In genomic region chr10:107940302-107940701, GRCm38 (mm10) we compare ENCODE assay signal across 26 mouse cellular contexts. TPM values are rescaled to one million over a fixed set of nuclear protein-coding genes. Genes with fewer than 3 reads are reported as not detected.
DNase-seq lines count a peak whose midpoint lies in the region; ATAC-seq and TF ChIP-seq lines count a peak whose summit lies in the region.
"Had no signal": no experiment of that assay in that cellular context is flagged by ENCODE, and none has a peak within 500 bp of the region (broad histone marks: within the 10 kb centered on the region; RNA-seq: fewer than 3 reads in every experiment).

No protein-coding gene starts in this region.

- DNase-seq in heart, adult 11 months = peak; percentile 91
- no peak for DNase-seq in heart, embryonic 10.5 days (ENCODE audit: low spot score)
- DNase-seq in liver, adult 2 months (ENCODE audit: extremely low read depth, low read depth, low spot score) = peak; percentile 79
- DNase-seq in heart, postnatal 4 days = peak; percentile 37
- DNase-seq in cerebellum, postnatal 14 days = no peak
- no peak for DNase-seq in left cerebral cortex, postnatal 10 days (ENCODE audit: extremely low spot score in 1 of 2, low spot score in 2 of 2)
- DNase-seq: cerebellum, adult 8-10 months; forebrain, postnatal 0 days; gastrocnemius, adult 2 months; layer of hippocampus, postnatal 36 days; left cerebral cortex, postnatal 4 days; lung, adult 2 months; lung, postnatal 4 days had no signal

- TF ChIP-seq CTCF in liver, adult 2 months (IDR thresholded peaks at IDR 0.05; ENCODE audit: low read depth, low read length) = no peak

- intact Hi-C loops in left cerebral cortex, postnatal 10 days (cut with DNase I) = no loop called here

- H3K9me3 ChIP-seq in heart, embryonic 10.5 days = no peaks in the 10 kb centered on the region
- H3K9me3 ChIP-seq in liver, embryonic 12.5 days (replicated peaks) = no peaks in the 10 kb centered on the region
- H3K9me3 ChIP-seq in heart, embryonic 12.5 days (replicated peaks) = no peaks in the 10 kb centered on the region
- H3K9me3 ChIP-seq: embryonic facial prominence, embryonic 12.5 days; G1E; intestine, embryonic 15.5 days; kidney, embryonic 15.5 days; neural tube, embryonic 15.5 days; stomach, embryonic 15.5 days had no signal

- TF ChIP-seq POLR2A in liver, adult 2 months (IDR thresholded peaks at IDR 0.05; ENCODE audit: extremely low read depth, insufficient read depth, low read length) = no peak

- no peaks in the 10 kb centered on the region for H3K36me3 ChIP-seq in heart, embryonic 10.5 days
- no peaks in the 10 kb centered on the region for H3K36me3 ChIP-seq in liver, adult 2 months (ENCODE audit: control insufficient read depth, insufficient read depth, low read length)
- no peaks in the 10 kb centered on the region for H3K36me3 ChIP-seq in liver, embryonic 12.5 days
- H3K36me3 ChIP-seq in heart, embryonic 12.5 days = no peaks in the 10 kb centered on the region
- H3K36me3 ChIP-seq: embryonic facial prominence, embryonic 12.5 days; G1E; intestine, embryonic 15.5 days; kidney, embryonic 15.5 days; neural tube, embryonic 15.5 days; stomach, embryonic 15.5 days had no signal

- H3K9ac ChIP-seq in liver, adult 2 months (ENCODE audit: low read depth, low read length) = no peak overlapping the region
- no peak overlapping the region for H3K9ac ChIP-seq in liver, embryonic 12.5 days
- H3K9ac ChIP-seq in heart, embryonic 12.5 days = no peak overlapping the region
- H3K9ac ChIP-seq: embryonic facial prominence, embryonic 12.5 days; forebrain, postnatal 0 days; hindbrain, embryonic 14.5 days; intestine, embryonic 15.5 days; kidney, embryonic 15.5 days; neural tube, embryonic 15.5 days; stomach, embryonic 15.5 days had no signal

- no peak overlapping the region for H3K4me3 ChIP-seq in heart, embryonic 10.5 days
- H3K4me3 ChIP-seq in liver, adult 2 months (ENCODE audit: insufficient read depth, low read depth, low read length) = no peak overlapping the region
- no peak overlapping the region for H3K4me3 ChIP-seq in liver, embryonic 12.5 days
- H3K4me3 ChIP-seq in heart, embryonic 12.5 days = no peak overlapping the region
- H3K4me3 ChIP-seq: embryonic facial prominence, embryonic 12.5 days; erythroblast, embryonic 14.5 days; gastrocnemius, adult 2 months; intestine, embryonic 15.5 days; kidney, embryonic 15.5 days; layer of hippocampus, adult 2 months; neural tube, embryonic 15.5 days; stomach, embryonic 15.5 days had no signal

- H3K4me2 ChIP-seq in liver, embryonic 12.5 days = no peak overlapping the region
- H3K4me2 ChIP-seq in heart, embryonic 12.5 days = no peak overlapping the region; the same call in 1 of the 2 replicates
- H3K4me2 ChIP-seq: embryonic facial prominence, embryonic 12.5 days; hindbrain, embryonic 14.5 days; intestine, embryonic 15.5 days; kidney, embryonic 15.5 days; liver, embryonic 11.5 days; neural tube, embryonic 15.5 days; stomach, embryonic 15.5 days had no signal

- H3K27me3 ChIP-seq in heart, embryonic 10.5 days (ENCODE audit: insufficient read depth, poor library complexity, severe bottlenecking) = no peaks in the 10 kb centered on the region
- H3K27me3 ChIP-seq in liver, adult 2 months (ENCODE audit: control insufficient read depth, insufficient read depth, low read length) = no peaks in the 10 kb centered on the region
- H3K27me3 ChIP-seq in liver, embryonic 12.5 days (replicated peaks) = no peaks in the 10 kb centered on the region
- no peaks in the 10 kb centered on the region for H3K27me3 ChIP-seq in heart, embryonic 12.5 days (replicated peaks)
- H3K27me3 ChIP-seq: embryonic facial prominence, embryonic 12.5 days; intestine, embryonic 15.5 days; kidney, embryonic 15.5 days; neural tube, embryonic 15.5 days; stomach, embryonic 15.5 days had no signal

- no peaks in the 10 kb centered on the region for H3K79me2 ChIP-seq in liver, adult 2 months (ENCODE audit: control insufficient read depth, insufficient read depth, low read length)

- peaks cover 7% of the 10 kb centered on the region; the same call in 1 of the 2 replicates for H3K4me1 ChIP-seq in heart, embryonic 10.5 days
- peaks cover 8% of the 10 kb centered on the region; the same call in 1 of the 2 replicates for H3K4me1 ChIP-seq in liver, adult 2 months (ENCODE audit: control insufficient read depth, insufficient read depth, low read length)
- no peaks in the 10 kb centered on the region for H3K4me1 ChIP-seq in liver, embryonic 12.5 days
- H3K4me1 ChIP-seq in heart, embryonic 12.5 days (replicated peaks) = peaks cover 17% of the 10 kb centered on the region
- H3K4me1 ChIP-seq: embryonic facial prominence, embryonic 12.5 days; intestine, embryonic 15.5 days; kidney, embryonic 15.5 days; neural tube, embryonic 15.5 days; stomach, embryonic 15.5 days had no signal

- H3K27ac ChIP-seq in heart, embryonic 10.5 days = no peak overlapping the region
- no peak overlapping the region for H3K27ac ChIP-seq in liver, adult 2 months (replicated peaks; ENCODE audit: insufficient read depth, low read depth, low read length)
- no peak overlapping the region for H3K27ac ChIP-seq in liver, embryonic 12.5 days
- H3K27ac ChIP-seq in heart, embryonic 12.5 days (ENCODE audit: poor library complexity, severe bottlenecking) = peak overlapping the region; percentile 47; the same call in 1 of the 2 replicates
- H3K27ac ChIP-seq: embryonic facial prominence, embryonic 12.5 days; gastrocnemius, adult 2 months; hindbrain, embryonic 14.5 days; intestine, embryonic 15.5 days; kidney, embryonic 15.5 days; layer of hippocampus, adult 2 months; neural tube, embryonic 15.5 days; stomach, embryonic 15.5 days had no signal

- WGBS in heart, embryonic 10.5 days = 28% methylated on average over 6 of the region's 6 CpGs
- WGBS in liver, adult 2 months = 13% methylated on average over 6 of the region's 6 CpGs
- WGBS in liver, embryonic 12.5 days (ENCODE audit: insufficient replicate concordance) = 68% methylated on average over 6 of the region's 6 CpGs
- 21% methylated on average over 6 of the region's 6 CpGs for WGBS in heart, embryonic 12.5 days

- no peak for ATAC-seq in liver, embryonic 12.5 days
- peak; percentile 69; the same call in 1 of the 2 replicates for ATAC-seq in heart, embryonic 12.5 days (ENCODE audit: insufficient number of reproducible peaks, low FRiP score)
- ATAC-seq: forebrain, postnatal 0 days; midbrain, embryonic 16.5 days had no signal

RNA-seq across cellular contexts. Expression of gene Otogl, which starts 28.4 kb away (rescaled TPM):
- polyA plus RNA-seq in heart, embryonic 10.5 days (2016; fragmentation: Nextera tagmentation; extraction: Ambion mirVana) = 0.06 and 0.10 TPM in 2 replicates
- not detected in 2 replicates for total RNA-seq in liver, adult 2 months (2014; rRNA removed)
- not detected in 2 replicates for polyA plus RNA-seq in liver, adult 2 months (2012; rRNA removed)
- polyA plus RNA-seq in liver, embryonic 12.5 days (2016; fragmentation: Nextera tagmentation; extraction: Ambion mirVana) = 0.01 and 0.02 TPM in 2 replicates
- polyA plus RNA-seq in heart, embryonic 12.5 days (2016; fragmentation: Nextera tagmentation; extraction: Ambion mirVana) = 0.13 TPM in 2 replicates
- under 1 TPM; 0.05 to 0.11 TPM for total RNA-seq in heart, postnatal 4 days (2021)
- under 1 TPM; 0.43 to 0.45 TPM for total RNA-seq in left cerebral cortex, postnatal 10 days (2021)
- polyA plus RNA-seq: erythroblast, embryonic 14.5 days; G1E had no signal

Comparison
In these comparisons a context has a peak if more than half of its experiments do, and no peak if none do; other contexts are left out.
1. DNase-seq: peak in heart, adult 11 months (single experiment), liver, adult 2 months (single experiment) and heart, postnatal 4 days (single experiment); none in heart, embryonic 10.5 days (single experiment), cerebellum, postnatal 14 days (0 of 2) and left cerebral cortex, postnatal 10 days (0 of 2).